Mouse (Mus musculus) heart, adult 18-20 months (tissue): ENCODE measurements around the gene Sec23ip. TPM values are rescaled to one million over a fixed set of nuclear protein-coding genes. Genes with fewer than 3 reads are reported as not detected.
A peak's percentile ranks its signal among the peaks of the same experiment; 100 is the strongest.

Source experiments
- DNase-seq, 2 experiments: peaks; one replicate each; pipeline ENCODE4 v3.0.0; 2021 to 2022; ENCODE audit warnings: mixed read lengths in 1 of 2
- microRNA-seq, 2 experiments: library from miRNA; unstranded; fragments of <30 nt; microRNA quantifications; one replicate each; pipeline ENCODE4 v1.2.0; 2022
- total RNA-seq, 2 experiments: library from RNA; stranded (reverse); gene quantifications; 2 replicates each; pipeline ENCODE4 v1.2.3; 2021

Gene Sec23ip
- total RNA-seq, 2 experiments from 2014 or later = 19.0 to 27.6 TPM

DNA sequence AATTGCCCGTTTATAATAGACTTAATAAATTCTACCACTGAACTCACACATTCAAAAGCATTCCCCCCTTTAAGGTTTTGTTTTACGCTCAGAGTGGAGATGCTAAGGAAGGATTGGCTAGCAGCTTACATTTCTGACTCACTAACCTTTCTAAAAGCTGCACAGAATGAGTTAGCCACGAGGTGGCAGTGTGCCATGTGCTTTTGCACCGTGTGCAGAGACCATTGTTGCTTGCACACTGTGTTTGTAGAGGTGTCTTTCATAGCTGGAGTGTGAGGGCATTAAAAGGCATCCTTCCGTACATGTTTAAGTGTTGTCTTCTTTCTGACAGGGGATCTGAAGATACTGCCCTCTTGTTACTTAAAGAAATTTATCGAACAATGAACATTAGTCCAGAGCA, 34.6 kb downstream of the Sec23ip start:
- peak; percentile 11 to 39 for DNase-seq

DNA sequence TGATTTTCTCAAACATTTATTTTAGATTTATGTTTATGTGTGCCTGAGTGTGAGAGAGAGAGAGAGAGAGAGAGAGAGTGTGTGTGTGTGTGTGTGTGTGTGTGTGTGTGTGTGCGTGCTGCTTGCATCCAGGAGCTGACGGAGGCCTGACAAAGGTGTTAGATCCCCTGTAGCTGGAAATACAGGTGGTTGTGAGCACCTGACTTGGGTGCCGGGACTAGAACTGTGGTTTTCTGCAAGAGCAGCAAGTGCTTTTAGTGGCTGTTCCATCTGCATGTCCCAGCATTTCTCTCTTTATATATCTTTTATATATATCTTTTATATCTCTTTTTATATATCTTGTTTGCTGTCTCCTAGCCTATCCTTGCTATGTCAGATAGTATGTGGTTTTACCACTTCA, 37.1 kb downstream of the Sec23ip start:
- DNase-seq = no peak

DNA sequence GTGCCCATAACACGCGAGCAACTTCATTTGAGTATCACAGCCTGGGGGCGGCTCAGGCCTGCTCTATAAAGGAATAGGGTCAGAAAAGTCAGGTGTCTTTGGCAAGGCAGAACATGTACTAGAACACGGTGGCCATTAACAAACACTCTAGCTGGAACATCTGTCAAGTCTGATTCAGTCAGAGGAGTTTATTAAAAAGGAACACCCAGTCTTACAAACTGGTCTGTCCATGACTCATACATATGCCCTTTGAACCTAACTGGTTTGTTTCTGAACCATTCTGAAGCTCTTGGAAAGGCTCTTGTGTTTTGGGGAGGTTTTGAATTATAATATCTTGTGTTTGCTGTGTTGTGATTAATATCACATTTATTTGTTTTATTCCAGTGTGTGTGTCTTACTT, 45.3 kb downstream of the Sec23ip start:
- DNase-seq = no peak

DNA sequence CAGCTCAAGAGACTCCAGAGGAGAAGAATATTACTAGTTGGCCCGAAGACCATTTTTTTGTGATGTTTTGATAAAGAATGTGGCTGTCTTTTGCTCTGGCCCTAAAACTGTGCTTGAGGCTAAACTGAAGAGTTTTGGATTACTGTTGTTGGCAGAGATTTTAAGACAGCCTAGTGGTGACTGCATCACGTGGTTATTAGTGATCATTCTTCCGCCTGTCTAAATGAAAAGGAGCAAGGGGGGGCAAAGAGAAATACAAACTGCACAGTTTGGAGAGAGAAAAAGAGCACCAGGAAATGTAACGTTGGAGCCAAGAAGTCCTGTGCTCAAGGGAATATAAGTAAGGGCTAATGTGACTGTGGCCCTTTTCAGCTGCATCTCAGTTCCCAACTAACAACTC, 48.7 kb downstream of the Sec23ip start:
- DNase-seq = no peak

DNA sequence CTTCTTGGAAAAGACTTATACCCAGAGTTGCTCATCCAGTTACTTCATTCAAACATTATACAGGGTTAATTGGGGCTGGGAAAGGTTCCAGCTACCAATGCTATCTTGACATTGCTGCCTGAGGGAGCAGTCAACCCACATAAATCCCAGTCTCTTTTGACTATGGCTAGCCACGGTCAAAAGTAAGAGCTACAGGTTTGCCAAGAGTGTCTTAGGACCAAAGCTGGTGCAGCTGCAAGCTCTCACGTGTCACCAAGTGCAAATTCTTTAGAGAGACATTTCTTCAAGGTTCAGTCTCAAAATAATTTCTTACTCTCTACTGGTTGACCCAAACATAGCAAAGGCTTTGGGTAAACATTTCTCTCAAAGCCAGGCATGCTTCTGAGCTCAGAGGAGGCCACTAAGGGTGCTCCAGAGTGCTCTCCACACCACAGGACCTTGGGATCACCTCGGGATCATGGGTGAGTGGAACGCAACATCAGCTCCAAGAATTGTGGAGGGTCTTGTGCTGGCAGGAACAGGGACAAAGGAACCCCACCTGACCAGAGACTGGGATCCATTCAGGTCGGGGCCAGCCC, 80.3 kb downstream of the Sec23ip start:
- DNase-seq = no peak

DNA sequence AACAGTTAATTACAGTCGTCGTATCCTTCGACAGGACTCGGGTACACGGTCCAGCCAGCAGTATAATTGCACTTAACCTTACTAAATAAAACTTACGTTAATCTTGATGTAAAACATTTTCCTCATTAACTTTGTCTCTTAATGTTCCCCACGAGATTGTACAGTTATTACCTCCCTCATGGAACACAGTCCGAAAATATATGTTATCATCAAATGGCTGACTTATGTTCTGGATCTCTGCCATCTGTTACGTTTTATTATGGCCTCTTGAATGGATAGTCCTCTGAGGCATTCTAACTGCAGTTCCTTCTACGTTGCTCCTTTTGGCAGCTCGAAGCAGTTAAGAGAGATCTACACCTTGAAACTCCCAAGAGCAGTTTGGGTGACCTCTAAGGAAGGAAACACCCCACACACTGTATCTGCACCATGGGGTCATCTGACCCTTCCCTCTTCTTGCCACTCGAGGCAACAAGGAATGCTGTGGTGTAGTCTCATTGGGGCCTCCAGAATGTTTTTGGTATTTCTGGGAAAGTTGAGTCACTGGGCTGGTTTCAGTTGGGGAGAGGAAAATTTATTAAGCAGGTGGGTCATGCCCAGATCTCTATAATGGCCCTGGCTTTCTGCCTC, 87.8 kb downstream of the Sec23ip start:
- DNase-seq = no peak

DNA sequence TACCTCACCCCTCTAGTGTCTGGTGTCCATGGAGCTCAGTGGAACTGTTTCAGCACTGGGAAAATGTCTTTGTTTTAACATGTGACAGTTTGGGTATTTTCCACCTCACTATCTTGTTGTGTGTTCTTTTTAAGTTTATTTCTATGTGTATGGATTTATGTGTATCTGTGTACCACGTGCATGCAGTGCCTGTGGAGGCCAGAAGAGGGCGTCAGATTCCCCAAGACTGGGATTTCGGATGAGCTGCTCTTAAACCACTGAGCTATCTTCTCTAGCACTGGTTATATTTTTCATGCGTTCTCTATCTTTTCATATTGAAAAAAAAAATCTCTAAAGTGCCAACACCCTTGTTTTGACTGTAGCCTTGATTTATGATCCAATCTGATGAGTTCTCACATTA, 88.5 kb downstream of the Sec23ip start:
- no peak for DNase-seq

Small RNA genes lying within 50 kb of the gene (microRNA-seq; reads per million reads assigned to microRNA genes)
- gene Gm25778 = 0 reads per million in 2 experiments

Other genes starting within 250 kb of the Sec23ip start
- gene Bag3, start 221.3 kb upstream of the Sec23ip start, total RNA-seq = 100 to 1,000 TPM; 298 to 330 TPM
- gene Inpp5f, start 133.6 kb upstream of the Sec23ip start, total RNA-seq = 1 to 10 TPM; 4.1 to 5.2 TPM
- 10 to 100 TPM; 21.7 to 23.7 TPM for gene Mcmbp, start 4.4 kb upstream of the Sec23ip start, total RNA-seq